Mouse (Mus musculus) liver, embryonic 14 days (tissue): ENCODE results near the gene Sgcb. TPM values are rescaled to one million over a fixed set of nuclear protein-coding genes. Genes with fewer than 3 reads are reported as not detected.

Experiments used
- polyA plus RNA-seq: library from polyadenylated mRNA; depleted of rRNA; stranded (reverse); fragments of >200 nt; gene quantifications from 2 replicates; pipeline ENCODE4 v1.2.3, GENCODE M21; 2012; rRNA removed

The Sgcb gene
- polyA plus RNA-seq: 1.4 and 1.7 TPM in 2 replicates

GRCm38 (mm10) chr5:73647261-73647900, at the start of gene Sgcb:
Sgcb (minus strand) TSS chr5:73647790.

GRCm38 (mm10) chr5:73651061-73651854, 3.7 kb upstream of the Sgcb start, which contains the start of gene Spata18:
Spata18 (plus strand) TSS chr5:73651379.

DNA sequence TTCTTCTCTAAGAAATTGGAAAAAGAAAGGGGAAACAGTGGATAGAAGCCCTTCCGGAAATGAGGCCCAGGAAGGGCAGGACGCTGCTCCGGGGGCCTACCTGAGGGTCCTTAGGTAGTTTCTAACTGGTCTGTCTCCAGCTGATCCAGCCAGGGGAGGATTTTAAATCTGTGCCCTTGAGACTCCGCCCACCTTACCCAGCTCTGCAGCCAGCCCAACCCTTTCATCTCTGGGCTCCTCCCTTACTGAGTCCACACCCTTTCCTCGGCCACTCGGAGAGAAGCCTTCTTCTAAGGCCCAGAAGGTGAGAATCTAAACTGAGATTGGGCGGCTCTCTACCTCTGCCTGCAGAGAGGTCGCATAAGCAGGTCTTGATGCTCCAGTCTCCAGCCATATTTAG, 15.3 kb downstream of the Sgcb start, which contains the start of gene Lrrc66:
Gene Lrrc66 (minus strand): TSS at position 236 of the 400 bp plus-strand sequence.

Other genes with a start within 250 kb of the Sgcb start
- gene Cwh43, start 241.7 kb downstream of the Sgcb start, polyA plus RNA-seq: 0.02 TPM in 1 of 2 replicates, not detected in the other
- 1.9 TPM in 2 replicates for gene Dcun1d4, start 166.8 kb downstream of the Sgcb start, polyA plus RNA-seq
- 0.03 and 0.10 TPM in 2 replicates for gene Lrrc66, start 15.3 kb downstream of the Sgcb start, polyA plus RNA-seq
- not detected in 2 replicates for gene Spata18, start 3.6 kb upstream of the Sgcb start, polyA plus RNA-seq